Mouse (Mus musculus) heart, adult 2 months (tissue): ENCODE data around the gene Hopx. TPM values are rescaled to one million over a fixed set of nuclear protein-coding genes. Genes with fewer than 3 reads are reported as not detected.

Experiments
- DNase-seq, 2 experiments: peaks; one replicate each; pipeline ENCODE4 v3.0.0; 2021
- H3K27ac ChIP-seq: fragments of 200-600 bp; 2 replicates; pipeline ENCODE4 v1.8.1; 2022
- H3K27me3 ChIP-seq: fragments of 200-500 bp; 2 replicates; pipeline ENCODE4 v1.6.1; 2012; ENCODE audit warnings: mild to moderate bottlenecking, low read length, inconsistent platforms, mixed read lengths; ENCODE audit not compliant: control insufficient read depth, insufficient read depth
- H3K36me3 ChIP-seq: fragments of 200-500 bp; 2 replicates; pipeline ENCODE4 v1.6.1; 2012; ENCODE audit warnings: low read length, inconsistent platforms; ENCODE audit not compliant: control insufficient read depth, insufficient read depth
- H3K4me1 ChIP-seq: fragments of 200-500 bp; 2 replicates; pipeline ENCODE4 v1.6.1; 2011; ENCODE audit warnings: low read length; ENCODE audit not compliant: control insufficient read depth, insufficient read depth
- H3K4me3 ChIP-seq: fragments of 200-600 bp; 2 replicates; pipeline ENCODE4 v1.8.1; 2022
- H3K79me2 ChIP-seq: fragments of 200-500 bp; replicated peaks from 2 replicates; pipeline ENCODE4 v1.6.1; 2012; ENCODE audit warnings: mild to moderate bottlenecking, inconsistent platforms, low read length, moderate library complexity, mixed read lengths; ENCODE audit not compliant: control insufficient read depth, insufficient read depth
- H3K9ac ChIP-seq: fragments of 200-500 bp; 2 replicates; pipeline ENCODE4 v1.6.1; 2012; ENCODE audit warnings: low read depth, mild to moderate bottlenecking, control low read depth, inconsistent platforms, low read length, mixed read lengths
- CTCF ChIP-seq: fragments of 200-600 bp; IDR thresholded peaks from 2 replicates; pipeline ENCODE4 v1.8.1; 2022; ENCODE audit warnings: antibody characterized with exemption, mild to moderate bottlenecking, moderate library complexity
- EP300 ChIP-seq: fragments of 200-500 bp; IDR thresholded peaks from 2 replicates; pipeline ENCODE4 v1.6.1; 2011; ENCODE audit warnings: low read depth, low read length, control low read depth; ENCODE audit not compliant: insufficient read depth
- POLR2A ChIP-seq: fragments of 200-500 bp; IDR thresholded peaks from 2 replicates; pipeline ENCODE4 v1.6.1; 2011; ENCODE audit warnings: mild to moderate bottlenecking, low read depth, low read length, control low read depth; ENCODE audit not compliant: insufficient read depth
- WGBS: fragments of 180-500 bp; shearing (Covaris S2); methylation state at CpG from one replicate; pipeline ENCODE4 v1.1.7; 2018; 5-methylcytosine and 5-hydroxymethylcytosine counted together
- intact Hi-C: fragments of 180-260 bp; cut with DNase I; formaldehyde crosslinking; loops from one replicate; pipeline ENCODE4 v1.15.1; 2025
- polyA plus RNA-seq: library from polyadenylated mRNA; depleted of rRNA; stranded (reverse); fragments of >200 nt; gene quantifications from 2 replicates; pipeline ENCODE4 v1.2.3, GENCODE M21; 2012
- total RNA-seq, 2 experiments: library from RNA; stranded (reverse); gene quantifications; 2 replicates each; pipeline ENCODE4 v1.2.3; 2021

Gene Hopx
- total and polyA plus RNA-seq, 3 experiments: 285 to 385 (median 367) TPM

DNA sequence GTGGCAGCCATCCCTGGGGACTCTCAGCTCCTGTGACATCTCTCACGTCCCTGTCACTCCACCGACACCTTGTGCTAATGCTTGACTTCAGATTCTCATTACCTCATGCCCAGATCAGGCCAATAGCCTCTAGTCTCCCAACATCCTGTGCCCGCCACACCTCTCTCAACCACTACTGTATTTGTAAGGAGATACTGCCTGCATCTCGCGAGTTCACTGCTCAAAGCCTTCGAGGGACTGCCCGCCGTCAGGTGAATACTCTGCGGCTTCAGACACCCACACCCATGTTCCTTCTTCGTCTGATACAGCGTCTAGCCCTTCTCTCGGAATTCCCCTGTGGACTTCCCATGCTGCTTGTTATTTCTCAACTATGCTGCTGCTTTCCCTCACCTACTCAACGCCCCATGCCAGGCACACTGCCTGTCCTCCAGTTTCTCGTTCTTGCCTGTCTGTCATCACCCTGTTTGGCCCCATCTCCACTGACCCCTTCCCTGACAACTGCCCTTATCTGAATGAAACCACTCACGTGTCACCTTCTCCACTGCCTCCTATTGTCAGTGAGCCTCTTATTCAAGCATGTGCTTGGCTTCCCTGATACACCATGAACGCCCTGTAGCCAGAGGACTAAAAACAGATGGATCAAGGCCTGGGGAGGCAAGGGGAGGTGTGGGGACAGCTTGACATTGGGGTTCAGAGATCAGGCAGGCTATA is 15.5 kb upstream of the Hopx start:
- no peaks in the 10 kb centered on the region for H3K27me3 ChIP-seq
- no peak for TF ChIP-seq CTCF
- TF ChIP-seq EP300: peak; percentile 69; the same call in 1 of the 2 replicates
- TF ChIP-seq POLR2A: peak; percentile 39; the same call in 1 of the 2 replicates
- 29% methylated on average over 16 of the region's 16 CpGs for WGBS
- DNase-seq: peak in 1 of 2 experiments; percentile 78
- peaks cover 7% of the 10 kb centered on the region; the same call in 1 of the 2 replicates for H3K4me1 ChIP-seq
- no peak overlapping the region for H3K9ac ChIP-seq
- H3K27ac ChIP-seq: peak overlapping the region; percentile 86
- intact Hi-C loops: no loop called here
- H3K4me3 ChIP-seq: no peak overlapping the region
- no peaks in the 10 kb centered on the region for H3K36me3 ChIP-seq
- peaks cover 2% of the 10 kb centered on the region; the same call in 1 of the 2 replicates for H3K79me2 ChIP-seq

DNA sequence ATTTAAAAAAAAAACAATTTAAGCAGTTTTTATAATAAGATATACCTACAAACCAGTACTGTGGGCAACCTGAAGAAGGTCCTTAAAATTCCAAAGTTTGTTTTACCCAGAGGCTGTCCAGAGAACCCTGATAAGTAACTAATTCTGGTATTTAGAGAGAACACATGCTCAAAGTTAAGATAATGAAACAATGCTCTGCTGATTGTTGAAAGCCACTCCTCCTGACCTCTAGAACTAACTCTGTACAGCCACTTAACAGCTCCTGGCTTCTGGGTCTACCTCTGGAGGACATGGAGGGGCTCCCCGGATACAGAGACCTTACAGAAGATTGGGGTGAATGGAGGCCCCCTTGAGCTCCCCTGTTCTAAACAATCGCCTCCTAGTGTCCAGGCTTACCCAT is 15.0 kb upstream of the Hopx start:
- DNase-seq: no peak
- Histone ChIP-seq H3K4me3 (no peak overlapping the region), H3K36me3 (no peaks in the 10 kb centered on the region), H3K27me3 (no peaks in the 10 kb centered on the region), H3K79me2 (peaks cover 2% of the 10 kb centered on the region; the same call in 1 of the 2 replicates), H3K9ac (no peak overlapping the region), H3K4me1 (peaks cover 7% of the 10 kb centered on the region; the same call in 1 of the 2 replicates), H3K27ac (peak overlapping the region; percentile 81)
- 43% methylated on average over 2 of the region's 2 CpGs for WGBS
- intact Hi-C loops: no loop called here
- TF ChIP-seq POLR2A (no peak), CTCF (no peak), EP300 (no peak)

DNA sequence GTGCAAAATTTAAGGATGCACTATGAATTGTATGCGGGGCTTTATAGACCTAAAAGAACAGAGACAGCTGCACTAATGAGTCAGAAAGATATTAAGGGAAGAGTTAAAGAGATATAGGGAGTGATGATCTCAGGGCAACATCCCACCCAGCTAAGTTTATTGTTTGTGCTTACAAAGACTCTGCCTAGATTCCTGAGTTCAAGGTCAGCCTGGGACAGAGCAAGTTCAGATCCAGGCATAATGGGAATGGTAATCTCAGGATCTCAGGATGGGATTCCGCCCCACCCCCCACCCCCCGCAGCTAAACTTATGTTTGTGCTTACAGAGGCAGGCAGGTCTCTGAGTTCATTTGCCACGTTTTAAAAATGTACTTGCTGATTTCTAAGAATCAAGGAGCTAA is 13.9 kb upstream of the Hopx start:
- H3K4me1 ChIP-seq: peaks cover 4% of the 10 kb centered on the region; the same call in 1 of the 2 replicates
- 86% methylated on average over 4 of the region's 4 CpGs for WGBS

DNA sequence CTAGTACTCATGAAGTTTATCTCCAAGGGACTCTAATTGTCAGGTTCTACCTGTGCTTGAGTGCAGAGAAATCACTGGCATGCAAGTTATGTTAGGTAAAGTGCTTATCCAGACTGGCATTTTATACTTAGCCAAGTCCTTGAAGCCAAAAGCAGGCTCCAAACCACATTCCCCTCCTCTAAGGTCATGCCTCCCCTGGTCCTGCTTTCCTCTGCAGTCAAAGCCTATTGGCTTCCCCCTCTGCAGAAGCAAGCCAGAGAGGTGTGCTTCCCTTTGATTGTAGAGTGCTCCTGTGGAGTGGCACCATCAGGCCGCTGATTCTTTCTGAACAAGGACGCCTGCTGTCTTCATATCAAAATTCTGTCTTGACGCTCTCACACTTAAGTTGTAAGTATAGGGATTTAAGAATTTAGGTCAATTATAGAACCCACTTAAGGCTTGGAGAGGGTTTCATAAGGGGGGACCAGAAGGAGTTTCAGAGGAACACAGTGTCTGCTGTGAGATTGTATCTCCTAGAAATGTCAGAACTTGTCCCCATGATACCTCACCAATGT is 11.6 kb upstream of the Hopx start:
- no peak for DNase-seq
- no peaks in the 10 kb centered on the region for H3K36me3 ChIP-seq
- H3K4me1 ChIP-seq: peaks cover 5% of the 10 kb centered on the region
- H3K27ac ChIP-seq: peak overlapping the region; percentile 40
- intact Hi-C loops: no loop called here
- no peak overlapping the region for H3K9ac ChIP-seq
- peaks cover 2% of the 10 kb centered on the region; the same call in 1 of the 2 replicates for H3K79me2 ChIP-seq
- 60% methylated on average over 3 of the region's 3 CpGs for WGBS
- no peaks in the 10 kb centered on the region for H3K27me3 ChIP-seq
- H3K4me3 ChIP-seq: peak overlapping the region; percentile 11
- TF ChIP-seq POLR2A (no peak), CTCF (no peak), EP300 (no peak)

More for the DNA sequence above, 13.9 kb upstream of the Hopx start:
- H3K36me3 ChIP-seq: no peaks in the 10 kb centered on the region
- H3K9ac ChIP-seq: no peak overlapping the region
- H3K27ac ChIP-seq: no peak overlapping the region
- TF ChIP-seq CTCF (no peak), POLR2A (no peak), EP300 (no peak)
- intact Hi-C loops: no loop called here
- H3K4me3 ChIP-seq: no peak overlapping the region
- DNase-seq: no peak
- no peaks in the 10 kb centered on the region for H3K27me3 ChIP-seq
- H3K79me2 ChIP-seq: peaks cover 2% of the 10 kb centered on the region; the same call in 1 of the 2 replicates

DNA sequence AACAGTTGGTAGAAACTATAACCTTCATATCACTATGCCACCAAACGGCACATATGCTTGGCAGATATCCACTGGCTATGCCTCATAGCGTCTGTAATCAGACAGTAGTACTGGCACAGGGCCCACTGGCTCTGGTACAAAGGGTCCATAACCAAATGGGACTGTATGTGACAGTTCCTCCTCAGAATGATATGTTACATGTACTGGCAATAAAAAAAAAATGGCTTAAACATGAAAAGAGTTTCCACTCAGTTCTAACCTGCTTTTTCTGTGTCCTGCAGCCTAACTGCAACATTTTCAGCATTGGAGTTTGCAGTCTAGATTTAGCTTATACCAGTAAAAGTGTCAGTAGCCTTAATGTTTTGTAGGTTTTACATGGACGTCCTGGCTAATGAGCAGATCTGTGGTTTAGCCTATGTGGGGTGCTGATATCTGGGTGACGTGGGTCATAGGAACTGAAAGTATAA is 9.9 kb upstream of the Hopx start:
- peaks cover 2% of the 10 kb centered on the region; the same call in 1 of the 2 replicates for H3K79me2 ChIP-seq
- no peak for DNase-seq
- no peaks in the 10 kb centered on the region for H3K36me3 ChIP-seq
- peak overlapping the region; percentile 16; the same call in 1 of the 2 replicates for H3K27ac ChIP-seq
- intact Hi-C loops: no loop called here
- no peak overlapping the region for H3K4me3 ChIP-seq
- no peak overlapping the region for H3K9ac ChIP-seq
- 50% methylated on average over 4 of the region's 4 CpGs for WGBS
- TF ChIP-seq CTCF (no peak), POLR2A (no peak), EP300 (no peak)
- no peaks in the 10 kb centered on the region for H3K27me3 ChIP-seq
- H3K4me1 ChIP-seq: peaks cover 4% of the 10 kb centered on the region

DNA sequence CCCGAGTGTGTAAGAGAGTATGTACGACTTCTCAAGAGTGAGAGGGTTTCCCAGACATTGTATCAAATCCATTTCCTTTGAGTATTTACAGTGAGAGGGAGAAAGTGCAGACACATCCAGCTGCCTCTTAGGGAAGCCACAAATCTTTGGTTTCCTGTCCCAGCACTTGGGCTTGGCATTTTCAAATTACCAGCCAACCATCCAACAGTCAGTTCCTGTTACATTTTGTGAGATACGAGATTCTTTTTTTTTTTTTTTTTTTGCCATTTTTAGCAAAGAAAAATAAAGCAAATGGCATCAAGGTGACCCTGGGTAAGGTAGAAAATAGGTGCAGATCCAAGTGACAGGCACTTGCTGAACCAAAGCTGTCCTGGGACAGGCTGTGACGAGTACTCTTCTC is 9.2 kb upstream of the Hopx start:
- no peak for TF ChIP-seq EP300
- no peak for TF ChIP-seq POLR2A
- no peak for TF ChIP-seq CTCF

More for the DNA sequence above, 9.2 kb upstream of the Hopx start:
- DNase-seq: no peak
- Histone ChIP-seq H3K4me3 (no peak overlapping the region), H3K4me1 (peaks cover 4% of the 10 kb centered on the region), H3K27ac (no peak overlapping the region), H3K79me2 (no peaks in the 10 kb centered on the region), H3K9ac (no peak overlapping the region), H3K27me3 (no peaks in the 10 kb centered on the region), H3K36me3 (no peaks in the 10 kb centered on the region)
- intact Hi-C loops: no loop called here
- 51% methylated on average over 4 of the region's 4 CpGs for WGBS
